Mouse (Mus musculus): ENCODE results near the gene Ccdc102a.

- TF ChIP-seq CTCF (IDR thresholded peaks at IDR 0.05; ENCODE audit: borderline replicate concordance, extremely low read depth, insufficient read depth, insufficient read length) (peak; percentile 97), POLR2A (IDR thresholded peaks at IDR 0.05; ENCODE audit: borderline replicate concordance, extremely low read depth, insufficient read depth, insufficient read length, poor library complexity, severe bottlenecking) (no peak)
Observed at GRCm38 (mm10) chr8:94950046-94950445, 32.1 kb upstream of the Ccdc102a start.
